Mouse (Mus musculus): ENCODE measurements around the gene Klk9.

Klk9 gene

DNA sequence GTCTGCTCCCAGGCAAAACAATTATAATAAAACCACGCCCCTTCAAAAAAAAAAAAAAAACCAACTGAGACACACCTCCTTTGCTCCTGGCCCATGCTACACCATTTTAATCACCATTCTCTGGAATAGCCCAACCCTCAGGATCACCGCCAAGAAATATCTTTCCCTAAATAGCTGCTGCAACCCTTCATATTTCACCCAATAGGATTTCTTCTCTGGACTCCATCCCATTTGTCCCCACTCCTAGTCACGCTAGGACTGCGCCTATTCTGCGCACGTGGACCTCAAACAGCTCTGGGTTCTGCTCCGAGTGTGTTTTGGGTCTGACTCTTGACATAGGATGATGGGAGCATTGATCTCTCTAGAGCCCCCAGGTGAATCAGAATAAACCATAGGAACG, 4.7 kb downstream of the Klk9 start:
- no peak for DNase-seq (ENCODE audit: low read depth, low spot score)

DNA sequence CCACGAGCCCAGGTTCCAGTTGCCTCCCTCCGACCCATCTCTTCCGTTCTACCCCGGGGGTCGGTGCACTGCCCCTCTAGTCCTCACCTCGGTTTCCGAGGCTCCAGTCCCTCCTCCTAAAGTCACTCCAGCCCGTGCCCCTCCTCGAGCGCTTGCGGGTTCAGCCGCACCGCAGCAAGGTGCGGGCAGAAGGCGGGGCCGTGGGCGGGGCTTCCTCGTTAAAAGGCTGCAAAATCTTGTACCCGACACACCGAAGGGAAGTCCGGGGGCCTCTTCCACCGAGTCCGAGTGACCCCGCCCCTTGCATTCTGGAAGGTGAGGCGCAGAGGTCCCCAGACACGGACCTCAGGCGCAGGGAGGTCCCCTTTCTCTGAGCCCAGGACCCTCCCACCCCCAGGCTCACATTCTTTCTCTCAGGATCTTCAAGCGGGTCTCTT, 5.7 kb downstream of the Klk9 start, which contains the start of gene Klk8:
Gene Klk8, plus strand, starts transcription at position 245 of the 437 bp plus-strand sequence.
- DNase-seq (ENCODE audit: low read depth, low spot score) = no peak

DNA sequence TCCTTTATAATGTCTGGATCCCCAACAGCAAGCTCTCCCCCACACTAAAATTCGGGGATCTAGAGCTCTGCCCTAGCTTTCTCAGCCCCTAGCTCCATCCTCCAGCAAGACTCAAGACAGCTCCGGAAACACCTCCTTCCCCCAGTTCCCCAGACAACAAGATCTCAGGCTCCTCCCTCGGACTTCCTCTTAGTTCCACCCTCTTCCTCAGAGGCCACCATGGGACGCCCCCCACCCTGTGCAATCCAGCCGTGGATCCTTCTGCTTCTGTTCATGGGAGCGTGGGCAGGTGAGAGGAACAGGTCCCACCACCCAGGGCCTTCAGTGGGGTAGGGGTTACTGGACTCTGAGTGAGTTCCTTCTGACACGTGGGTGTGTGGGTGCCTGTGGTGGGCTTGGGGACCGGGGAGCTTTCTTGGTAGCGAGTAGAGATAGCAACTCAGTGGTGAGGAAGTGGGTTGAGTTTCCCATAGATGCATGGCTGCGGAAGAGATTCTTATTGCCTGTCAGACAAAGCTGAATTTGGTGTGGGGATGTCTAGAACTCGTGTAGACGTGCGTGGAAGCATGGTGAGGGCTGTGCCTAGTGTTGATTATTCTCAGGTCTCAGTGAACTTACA, 6.3 kb downstream of the Klk9 start:
- DNase-seq (ENCODE audit: low read depth, low spot score) = no peak

DNA sequence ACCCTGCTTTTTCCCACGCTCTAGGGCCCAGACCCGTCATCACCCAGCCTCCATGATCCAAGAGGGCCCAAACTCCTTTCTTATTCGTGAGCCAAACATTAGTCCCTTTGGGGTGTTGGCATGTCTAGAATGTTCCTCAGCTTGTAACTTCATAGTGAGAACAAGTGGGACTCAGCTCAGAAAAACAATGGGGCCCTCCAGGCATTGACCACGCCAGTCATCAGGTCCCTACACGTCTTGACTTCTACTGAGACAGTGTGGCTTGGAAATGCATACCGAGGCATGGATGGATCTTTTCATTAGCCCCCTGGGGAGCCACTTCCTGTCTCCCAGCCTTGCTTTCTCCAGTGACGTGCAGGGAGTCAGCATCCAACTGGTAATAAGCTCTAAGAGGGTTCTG, 8.2 kb downstream of the Klk9 start:
- no peak for DNase-seq (ENCODE audit: low read depth, low spot score)

DNA sequence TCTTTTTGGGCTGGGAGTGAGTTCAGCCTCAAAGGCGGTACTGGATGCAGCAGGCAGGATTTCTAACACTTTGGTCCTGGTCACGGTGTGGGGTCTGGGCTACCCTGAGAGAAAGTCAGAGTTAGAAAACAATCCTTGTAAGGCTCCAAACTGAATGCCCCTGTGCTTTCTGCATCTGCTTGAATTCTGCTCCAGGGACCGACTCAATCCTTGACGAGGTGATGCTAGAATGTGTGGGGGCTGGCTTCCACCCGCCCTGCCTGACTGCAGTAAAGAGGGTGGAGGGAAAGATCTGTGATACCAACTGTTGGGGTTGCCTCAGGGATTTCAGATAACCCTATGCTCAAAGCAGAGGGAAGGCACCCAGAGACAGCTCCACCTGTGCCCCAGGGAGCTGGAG, 19.3 kb downstream of the Klk9 start, which contains the start of gene Klk7:
Gene Klk7, plus strand, starts transcription at position 301 of the 400 bp plus-strand sequence.
- no peak for DNase-seq (ENCODE audit: low read depth, low spot score)

DNA sequence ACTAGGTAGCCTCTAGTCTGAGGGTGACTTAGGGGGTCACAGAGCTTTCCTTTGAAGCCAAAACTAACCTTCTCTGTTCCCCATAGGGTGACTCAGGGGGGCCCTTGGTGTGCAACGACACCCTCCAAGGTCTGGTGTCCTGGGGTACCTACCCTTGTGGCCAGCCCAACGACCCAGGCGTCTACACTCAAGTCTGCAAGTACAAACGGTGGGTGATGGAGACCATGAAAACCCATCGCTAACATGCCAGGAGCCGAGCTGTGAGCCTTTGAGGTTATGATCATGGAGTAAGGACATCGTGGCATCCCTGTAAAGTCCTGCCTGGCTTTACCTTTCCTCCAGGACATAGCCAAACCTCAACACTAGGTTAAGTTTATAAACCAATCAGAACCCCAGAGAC, 23.5 kb downstream of the Klk9 start:
- no peak for DNase-seq (ENCODE audit: low read depth, low spot score)

DNA sequence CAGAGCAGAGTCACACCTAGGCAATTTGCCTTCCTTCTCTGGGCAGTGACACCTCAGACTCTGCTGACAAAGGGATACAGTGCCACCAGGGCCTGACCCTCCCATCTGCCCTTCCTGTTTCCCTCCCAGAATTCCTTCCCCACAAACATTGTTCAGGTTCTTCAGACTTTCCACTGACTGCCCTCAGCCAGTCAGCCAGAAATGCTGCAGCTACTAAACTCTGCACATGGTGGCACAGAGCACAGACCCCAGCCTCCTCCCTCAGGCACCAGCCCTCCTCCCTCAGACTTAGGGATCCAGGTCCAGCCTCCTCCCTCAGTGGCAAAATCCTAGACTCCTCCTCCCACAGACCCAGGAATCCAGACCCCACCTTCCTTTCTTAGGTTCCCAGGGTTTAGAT, 25.1 kb downstream of the Klk9 start:
- DNase-seq (ENCODE audit: low read depth, low spot score) = no peak

DNA sequence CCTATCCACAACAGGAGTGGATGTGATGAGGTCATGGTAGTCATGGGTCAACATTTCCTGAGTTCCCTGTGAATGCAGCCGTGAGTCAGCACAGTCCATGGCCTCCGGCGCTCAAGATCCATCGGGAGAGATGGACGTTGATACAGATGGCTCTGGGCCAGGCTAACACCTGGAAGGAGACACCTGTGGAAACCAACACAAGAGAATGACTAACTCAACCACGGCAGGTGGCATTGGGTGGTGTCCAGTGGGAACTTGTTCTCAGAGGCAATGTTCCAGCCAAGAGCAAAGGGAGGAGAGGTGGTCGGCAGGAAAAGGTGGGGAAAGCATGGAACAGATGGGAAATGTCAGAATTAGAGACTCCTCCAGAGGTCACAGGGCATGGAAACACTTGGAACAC, 29.9 kb downstream of the Klk9 start:
- no peak for DNase-seq (ENCODE audit: low read depth, low spot score)

DNA sequence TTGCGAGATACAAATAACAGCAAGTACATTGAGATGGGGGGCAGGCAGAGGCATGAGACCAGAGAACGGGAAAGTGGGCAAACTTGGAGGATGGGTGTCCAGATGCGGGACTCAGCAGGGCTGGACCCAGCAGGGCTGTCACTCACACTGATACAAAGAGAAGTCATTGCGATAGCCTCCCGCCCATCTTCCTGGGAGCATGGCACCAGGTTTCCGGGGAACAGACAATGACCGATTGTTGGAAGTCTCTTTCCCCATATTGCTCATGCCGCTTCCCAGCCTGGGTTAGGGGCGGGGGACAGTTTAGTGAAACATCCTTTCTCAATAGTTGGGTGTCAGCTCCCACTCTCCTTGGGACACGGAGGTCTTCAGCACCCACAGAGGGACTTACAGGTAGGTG, 32.5 kb downstream of the Klk9 start, which contains the start of gene Klk6:
Gene Klk6, plus strand, starts transcription at position 301 of the 400 bp plus-strand sequence.
- no peak for DNase-seq (ENCODE audit: low read depth, low spot score)

DNA sequence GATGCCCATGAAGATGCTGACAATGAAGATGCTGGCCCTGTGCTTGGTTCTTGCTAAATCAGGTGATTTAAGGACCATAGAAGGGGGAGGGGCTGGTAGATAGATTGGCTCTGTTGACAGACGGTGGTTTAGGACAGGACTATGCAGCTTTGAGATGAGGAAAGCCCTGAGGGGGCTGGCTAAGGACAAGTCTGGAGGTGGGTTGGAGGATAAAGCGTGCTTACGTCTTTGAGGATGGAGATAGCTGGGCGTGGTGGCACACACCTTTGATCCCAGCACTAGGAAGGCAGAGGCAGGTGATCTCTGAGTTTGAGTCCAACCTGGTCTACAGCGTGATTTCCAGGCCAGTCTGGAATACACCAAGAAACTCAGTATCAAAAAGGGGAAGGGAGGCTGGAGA, 34.4 kb downstream of the Klk9 start:
- DNase-seq (ENCODE audit: low read depth, low spot score) = no peak

DNA sequence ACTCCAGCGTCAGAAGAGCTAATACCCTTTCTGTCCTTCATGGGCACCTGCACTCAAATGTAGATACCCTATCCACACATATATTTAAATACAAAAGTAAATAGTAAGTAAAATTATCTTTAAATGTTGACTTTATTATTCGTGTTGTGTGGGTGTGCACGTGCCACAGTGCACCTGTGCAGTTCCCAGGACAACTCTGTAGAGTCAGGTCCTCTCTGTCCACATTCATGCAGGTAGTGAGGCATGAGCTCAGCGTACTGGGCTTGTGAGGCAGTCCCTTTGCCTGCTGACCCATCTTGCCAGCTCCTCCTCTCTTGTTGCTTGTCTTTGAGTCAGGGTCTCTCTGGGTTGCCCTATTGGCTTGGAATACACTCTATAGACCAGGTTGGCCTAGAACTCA, 36.0 kb downstream of the Klk9 start:
- no peak for DNase-seq (ENCODE audit: low read depth, low spot score)

DNA sequence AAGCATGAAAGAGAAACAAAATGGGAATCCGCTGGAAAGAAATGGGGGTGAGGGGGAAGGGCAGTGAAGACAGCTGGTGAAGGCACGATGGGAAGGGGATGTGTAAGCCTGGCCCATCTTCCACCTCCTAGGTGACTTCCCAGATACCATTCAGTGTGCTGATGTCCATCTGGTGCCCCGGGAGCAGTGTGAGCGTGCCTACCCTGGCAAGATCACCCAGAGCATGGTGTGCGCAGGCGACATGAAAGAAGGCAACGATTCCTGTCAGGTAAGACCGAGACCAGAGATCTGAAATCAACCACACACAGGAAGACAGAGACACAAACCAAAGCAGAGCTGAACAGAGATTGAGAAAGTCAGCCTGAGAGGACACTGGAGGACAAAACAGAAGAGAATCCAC, 37.3 kb downstream of the Klk9 start:
- no peak for DNase-seq (ENCODE audit: low read depth, low spot score)

DNA sequence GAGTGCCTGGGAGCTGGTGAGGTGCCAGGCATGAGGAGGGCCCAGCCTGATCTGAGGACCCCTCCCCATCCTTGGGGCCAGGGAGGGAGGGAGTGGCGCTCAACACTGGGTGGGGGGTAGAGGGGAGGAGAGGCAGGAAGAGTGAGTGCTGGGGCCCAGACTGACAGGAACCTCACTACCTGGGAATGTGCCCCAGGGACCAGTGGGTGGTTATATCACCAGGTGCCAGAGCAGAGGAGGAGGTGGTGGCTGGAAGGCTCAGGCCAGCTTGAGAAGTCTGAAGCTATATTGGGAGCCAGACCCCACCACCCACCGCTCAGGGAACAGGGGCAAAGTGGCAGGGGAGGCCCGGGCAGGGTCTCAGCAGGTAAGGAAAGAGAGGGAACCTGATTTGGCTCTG, 50.0 kb downstream of the Klk9 start, which contains the start of gene Klk5:
Gene Klk5, plus strand, starts transcription at position 271 of the 400 bp plus-strand sequence.
- DNase-seq (ENCODE audit: low read depth, low spot score) = no peak

DNA sequence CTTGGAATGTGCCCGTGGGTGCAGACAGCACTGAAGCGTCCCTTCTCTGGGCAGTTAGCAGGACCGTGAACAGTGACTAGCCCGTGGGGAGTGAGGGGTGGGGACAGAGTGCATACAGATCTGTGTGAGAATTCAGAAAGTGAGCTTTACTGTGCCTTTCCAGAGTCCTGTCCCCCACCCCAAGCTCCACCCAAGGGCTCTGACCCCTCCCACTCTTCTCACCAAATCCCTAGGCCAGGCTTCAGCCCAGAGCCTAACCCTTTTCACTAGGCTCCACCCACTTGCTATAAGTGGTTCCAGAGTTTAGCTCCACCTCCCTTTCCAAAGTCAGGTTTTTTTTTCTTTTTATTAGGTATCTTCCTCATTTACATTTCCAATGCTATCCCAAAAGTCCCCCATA, 52.1 kb downstream of the Klk9 start:
- DNase-seq (ENCODE audit: low read depth, low spot score) = no peak
